Mouse (Mus musculus) heart, embryonic 11.5 days (tissue): ENCODE data around the gene Tmem59l. TPM values are rescaled to one million over a fixed set of nuclear protein-coding genes. Genes with fewer than 3 reads are reported as not detected.

Experiments used
- ATAC-seq: fragments of 200-750 bp; cut with Nextera tagmentation; replicated peaks from 2 replicates; pipeline ENCODE4 v1.8.0; 2017; ENCODE audit warnings: moderate library complexity; ENCODE audit not compliant: insufficient number of reproducible peaks, low FRiP score, low TSS enrichment
- H3K27ac ChIP-seq: fragments of 300-500 bp; sonication (generic); 2 replicates; pipeline ENCODE4 v1.5.1; 2014; ENCODE audit warnings: mild to moderate bottlenecking, low read depth, low read length
- H3K27me3 ChIP-seq: fragments of 300-500 bp; sonication (generic); 2 replicates; pipeline ENCODE4 v1.6.1; 2014; ENCODE audit warnings: mild to moderate bottlenecking, low read length, mixed read lengths; ENCODE audit not compliant: control insufficient read depth, insufficient read depth
- H3K36me3 ChIP-seq: fragments of 300-500 bp; sonication (generic); 2 replicates; pipeline ENCODE4 v1.6.1; 2014; ENCODE audit warnings: mild to moderate bottlenecking, low read length, moderate library complexity, mixed read lengths; ENCODE audit not compliant: control insufficient read depth, insufficient read depth
- H3K4me1 ChIP-seq: fragments of 300-500 bp; sonication (generic); 2 replicates; pipeline ENCODE4 v1.6.1; 2014; ENCODE audit warnings: low read length; ENCODE audit not compliant: control insufficient read depth, insufficient read depth
- H3K4me2 ChIP-seq: fragments of 300-500 bp; sonication (generic); 2 replicates; pipeline ENCODE4 v1.6.1; 2014; ENCODE audit warnings: mild to moderate bottlenecking, moderate library complexity
- H3K4me3 ChIP-seq: fragments of 300-500 bp; sonication (generic); 2 replicates; pipeline ENCODE4 v1.5.1; 2014; ENCODE audit warnings: low read depth, low read length
- H3K9ac ChIP-seq: fragments of 300-500 bp; sonication (generic); 2 replicates; pipeline ENCODE4 v1.6.1; 2014; ENCODE audit warnings: mild to moderate bottlenecking, low read depth, low read length, moderate library complexity
- H3K9me3 ChIP-seq: fragments of 300-500 bp; sonication (generic); replicated peaks from 2 replicates; pipeline ENCODE4 v1.6.1; 2016; ENCODE audit warnings: low read length; ENCODE audit not compliant: control insufficient read depth
- WGBS: fragments of 180-500 bp; shearing (Covaris S2); extraction: QIAGEN DNeasy Blood & Tissue Kit; methylation state at CpG from one replicate; pipeline ENCODE4 v1.1.7; 2014; ENCODE audit not compliant: insufficient replicate concordance; 5-methylcytosine and 5-hydroxymethylcytosine counted together
- polyA plus RNA-seq: library from polyadenylated mRNA; unstranded; fragments of >200 nt; fragmentation: Nextera tagmentation; extraction: Ambion mirVana; gene quantifications from 2 replicates; pipeline ENCODE4 v1.2.1, GENCODE M21; 2014

Gene Tmem59l
- polyA plus RNA-seq, 1 experiment from 2014 or later, result 0.86 TPM

DNA sequence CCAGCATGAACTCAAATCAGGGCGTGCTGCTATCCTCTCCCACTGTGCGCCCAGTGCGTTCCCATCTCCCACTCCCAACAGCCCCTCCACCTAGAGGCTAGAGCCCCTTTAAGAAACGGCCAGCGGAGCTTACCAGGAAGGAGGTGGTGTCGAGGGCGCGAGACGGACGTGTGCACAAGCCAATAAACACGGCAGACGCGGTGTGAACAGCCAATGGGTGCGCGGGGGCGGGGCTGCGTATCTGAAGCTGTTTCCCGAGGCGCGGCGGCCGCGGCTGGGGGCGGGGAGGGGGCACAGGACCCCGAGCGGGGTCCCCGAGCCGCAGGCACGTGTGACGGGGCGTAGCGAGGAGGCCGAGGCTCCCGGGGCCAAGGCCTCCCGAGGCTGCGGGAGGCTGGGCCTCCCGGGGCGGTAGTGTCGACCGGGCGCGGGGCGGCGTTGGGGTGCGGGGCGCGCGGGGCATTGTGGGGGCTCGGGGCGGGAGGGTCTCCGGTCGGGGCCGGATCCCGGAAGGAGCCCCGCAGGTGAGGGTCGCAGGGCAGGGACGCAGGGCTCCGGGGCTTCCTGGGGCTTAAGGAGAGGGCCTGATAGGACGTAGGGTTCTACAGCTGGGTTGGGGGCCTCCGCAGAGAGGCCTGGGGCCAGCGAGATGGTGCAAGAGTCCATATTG is 40.5 kb upstream of the Tmem59l start, which contains the start of the genes Fkbp8 and Kxd1:
TSS of gene Fkbp8 (plus strand) at position 213 of the 670 bp plus-strand sequence.
TSS of gene Kxd1 (minus strand) at position 445 of the 670 bp plus-strand sequence.
- H3K36me3 ChIP-seq, result peaks cover 26% of the 10 kb centered on the region
- ATAC-seq, result peak; percentile 88
- H3K4me1 ChIP-seq, result peaks cover 21% of the 10 kb centered on the region
- no peaks in the 10 kb centered on the region for H3K9me3 ChIP-seq
- H3K4me2 ChIP-seq, result peak within 1 kb of the TSS; percentile 68
- peak within 1 kb of the TSS; percentile 91 for H3K27ac ChIP-seq
- peak within 1 kb of the TSS; percentile 91 for H3K4me3 ChIP-seq
- WGBS, result under 1% methylated on average over 51 of the region's 61 CpGs
- peak within 1 kb of the TSS; percentile 98 for H3K9ac ChIP-seq
- H3K27me3 ChIP-seq, result no peaks in the 10 kb centered on the region

- Histone ChIP-seq H3K9ac (peak overlapping the region; percentile 98), H3K27me3 (no peaks in the 10 kb centered on the region), H3K4me3 (peak overlapping the region; percentile 91), H3K36me3 (peaks cover 21% of the 10 kb centered on the region), H3K4me1 (peaks cover 25% of the 10 kb centered on the region), H3K27ac (peak overlapping the region; percentile 1; the same call in 1 of the 2 replicates), H3K9me3 (no peaks in the 10 kb centered on the region), H3K4me2 (peak overlapping the region; percentile 68)
- no peak for ATAC-seq
- WGBS, result 4% methylated on average over 8 of the region's 8 CpGs
Observed at GRCm38 (mm10) chr8:70527111-70527511, 40.0 kb upstream of the Tmem59l start.

GRCm38 (mm10) chr8:70522592-70523403 is 35.6 kb upstream of the Tmem59l start:
- peaks cover 15% of the 10 kb centered on the region for H3K4me1 ChIP-seq
- no peaks in the 10 kb centered on the region for H3K27me3 ChIP-seq
- H3K9ac ChIP-seq, result peak overlapping the region; percentile 90
- H3K9me3 ChIP-seq, result no peaks in the 10 kb centered on the region
- peak overlapping the region; percentile 73 for H3K4me2 ChIP-seq
- peak; percentile 74 for ATAC-seq
- H3K27ac ChIP-seq, result peak overlapping the region; percentile 82
- H3K4me3 ChIP-seq, result peak overlapping the region; percentile 77
- no peaks in the 10 kb centered on the region; the same call in 1 of the 2 replicates for H3K36me3 ChIP-seq
- under 1% methylated on average over 51 of the region's 51 CpGs for WGBS

DNA sequence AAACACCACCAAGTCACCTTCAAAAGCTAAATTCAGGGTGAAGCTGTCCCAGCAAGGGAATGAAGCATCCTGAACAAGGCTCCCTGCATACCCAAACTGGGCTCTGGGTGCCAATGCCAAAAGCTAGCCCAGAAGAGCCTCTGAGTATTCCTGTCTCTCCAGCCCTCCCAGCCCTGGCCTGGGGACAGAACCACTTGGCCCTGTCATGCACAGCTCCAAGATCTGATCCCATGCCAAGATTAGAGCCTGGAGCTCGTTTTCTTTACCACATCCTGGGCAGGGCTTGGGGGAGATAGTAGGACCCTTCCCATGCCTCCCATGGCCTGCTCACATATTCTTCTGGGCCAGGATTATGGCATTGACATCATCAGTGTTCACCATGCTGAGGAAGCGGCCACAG is 32.4 kb upstream of the Tmem59l start:
- ATAC-seq, result no peak
- Histone ChIP-seq H3K27ac (no peak overlapping the region), H3K9me3 (no peaks in the 10 kb centered on the region), H3K4me1 (0 out of 2 replicates have a peak, but pooled peaks cover 6% of the 10 kb centered on the region), H3K9ac (no peak overlapping the region), H3K4me2 (no peak overlapping the region), H3K4me3 (no peak overlapping the region), H3K36me3 (peaks cover 2% of the 10 kb centered on the region; the same call in 1 of the 2 replicates), H3K27me3 (no peaks in the 10 kb centered on the region)
- WGBS, result 64% methylated on average over 2 of the region's 2 CpGs

DNA sequence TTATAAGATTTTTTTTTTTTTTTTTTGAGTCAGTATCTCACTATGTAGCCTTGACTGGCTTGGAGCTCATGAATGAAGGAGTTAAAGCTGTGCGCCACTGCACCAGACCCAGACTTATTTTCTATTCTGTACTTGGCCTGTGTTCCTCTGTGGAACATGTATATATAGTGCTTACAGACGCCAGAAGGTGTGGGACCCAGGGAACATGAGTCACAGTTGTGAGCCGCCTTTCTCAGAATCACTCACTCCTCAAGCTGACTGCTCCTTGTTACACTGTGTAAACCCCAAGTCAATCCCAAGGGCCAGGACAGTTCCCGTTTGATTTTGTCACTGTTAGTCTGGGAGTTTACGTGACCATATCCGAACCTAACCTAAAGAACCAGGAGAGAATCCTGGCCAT is 31.9 kb upstream of the Tmem59l start:
- Histone ChIP-seq H3K36me3 (peaks cover 2% of the 10 kb centered on the region; the same call in 1 of the 2 replicates), H3K4me1 (0 out of 2 replicates have a peak, but pooled peaks cover 6% of the 10 kb centered on the region), H3K27ac (no peak overlapping the region), H3K9ac (no peak overlapping the region), H3K27me3 (no peaks in the 10 kb centered on the region), H3K9me3 (no peaks in the 10 kb centered on the region), H3K4me2 (no peak overlapping the region), H3K4me3 (no peak overlapping the region)
- WGBS, result 89% methylated on average over 6 of the region's 6 CpGs
- ATAC-seq, result no peak

- Histone ChIP-seq H3K4me2 (no peak overlapping the region), H3K9ac (no peak overlapping the region), H3K4me1 (peaks cover 6% of the 10 kb centered on the region; the same call in 1 of the 2 replicates), H3K36me3 (peaks cover 2% of the 10 kb centered on the region; the same call in 1 of the 2 replicates), H3K4me3 (no peak overlapping the region), H3K9me3 (no peaks in the 10 kb centered on the region), H3K27ac (no peak overlapping the region), H3K27me3 (no peaks in the 10 kb centered on the region)
- ATAC-seq, result no peak
- 73% methylated on average over 10 of the region's 10 CpGs for WGBS
Observed at GRCm38 (mm10) chr8:70517940-70518643, 30.9 kb upstream of the Tmem59l start.

DNA sequence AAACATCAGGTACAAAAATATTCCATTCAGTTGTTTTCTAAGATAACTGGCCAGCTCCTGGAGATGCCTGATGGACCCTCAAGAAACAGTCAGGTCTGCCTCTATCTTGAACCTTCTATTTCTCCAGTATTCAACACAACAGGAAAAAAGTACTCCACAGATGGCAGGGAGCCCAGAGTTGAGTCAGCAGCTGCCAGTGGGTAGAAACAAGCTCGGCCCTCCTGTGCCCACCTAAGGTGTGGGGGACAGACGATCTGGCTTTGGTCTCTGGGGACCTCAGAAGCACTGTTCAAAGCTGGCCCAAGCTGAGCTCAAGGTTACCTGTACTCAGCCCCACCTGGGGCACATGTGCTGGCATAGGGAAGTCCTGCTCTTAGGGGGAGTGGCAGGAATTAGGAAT is 26.3 kb upstream of the Tmem59l start:
- H3K27ac ChIP-seq, result no peak overlapping the region
- peaks cover 10% of the 10 kb centered on the region for H3K4me1 ChIP-seq
- no peak for ATAC-seq
- WGBS, result 89% methylated on average over 2 of the region's 2 CpGs
- H3K9ac ChIP-seq, result no peak overlapping the region; the same call in 1 of the 2 replicates
- no peaks in the 10 kb centered on the region for H3K27me3 ChIP-seq
- no peak overlapping the region for H3K4me2 ChIP-seq
- peaks cover 7% of the 10 kb centered on the region for H3K36me3 ChIP-seq
- H3K4me3 ChIP-seq, result no peak overlapping the region
- no peaks in the 10 kb centered on the region for H3K9me3 ChIP-seq

DNA sequence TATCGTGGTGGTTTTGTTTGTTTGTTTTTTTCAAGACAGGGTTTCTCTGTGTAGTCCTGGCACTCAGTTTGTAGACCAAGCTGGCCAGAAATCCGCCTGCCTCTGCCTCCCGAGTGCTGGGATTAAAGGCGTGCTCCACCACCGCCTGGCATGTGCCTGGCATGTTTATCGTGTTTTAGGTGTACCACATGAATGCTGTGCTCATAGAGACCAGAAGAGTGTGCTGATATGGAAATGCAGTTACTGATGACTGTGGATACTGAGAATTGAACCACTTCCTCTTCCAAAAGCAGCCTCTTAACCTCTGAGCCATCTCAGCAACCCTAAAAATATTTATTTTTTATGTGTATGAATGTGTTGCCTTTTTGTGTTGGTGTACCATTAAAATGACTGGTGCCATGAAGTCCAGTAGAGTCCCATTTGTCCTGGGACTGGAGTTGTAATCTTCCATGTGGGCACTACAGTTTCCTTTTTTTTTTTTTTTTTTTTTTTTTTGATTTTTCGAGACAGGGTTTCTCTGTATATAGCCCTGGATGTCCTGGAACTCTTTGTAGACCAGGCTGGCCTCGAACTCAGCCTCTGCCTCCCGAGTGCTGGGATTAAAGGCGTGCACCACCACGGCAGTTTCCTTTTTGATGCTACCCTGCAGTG is 25.2 kb upstream of the Tmem59l start:
- Histone ChIP-seq H3K27me3 (no peaks in the 10 kb centered on the region), H3K4me1 (peaks cover 11% of the 10 kb centered on the region), H3K4me2 (no peak overlapping the region), H3K9me3 (no peaks in the 10 kb centered on the region), H3K4me3 (no peak overlapping the region), H3K27ac (no peak overlapping the region), H3K36me3 (peaks cover 12% of the 10 kb centered on the region), H3K9ac (no peak overlapping the region)
- ATAC-seq, result no peak
- WGBS, result 93% methylated on average over 11 of the region's 11 CpGs
